In the genomic region with DNA sequence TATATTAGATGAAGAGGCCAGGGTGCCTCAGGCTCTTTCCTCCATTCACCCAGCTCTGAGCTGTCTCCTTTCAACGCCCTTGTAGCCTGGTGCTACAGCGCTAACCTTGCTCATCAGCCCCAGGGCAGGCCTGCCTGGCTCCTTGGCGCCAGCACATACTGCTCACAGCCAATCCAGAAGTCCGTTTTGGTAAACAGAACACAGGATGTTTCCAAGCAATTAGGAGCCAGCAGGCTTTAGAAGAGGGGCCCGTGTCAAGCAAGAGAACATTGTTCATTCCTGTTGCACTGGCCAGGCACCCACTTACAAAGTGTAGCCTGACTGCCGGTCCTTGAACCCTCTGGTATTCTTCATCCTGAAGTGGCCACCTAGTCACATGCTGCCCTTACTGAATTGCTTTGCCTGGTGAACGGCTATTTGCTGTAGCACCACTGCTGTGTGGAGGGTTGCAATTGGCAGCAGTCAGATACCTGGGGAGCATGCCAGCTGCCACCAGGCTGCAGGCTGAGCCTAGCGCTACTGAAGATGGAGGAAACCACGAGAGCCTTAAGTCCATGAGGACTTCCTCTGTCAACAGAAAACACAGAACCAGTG, we compare ENCODE assay signal across 9 mouse cellular contexts. TPM values are rescaled to one million over a fixed set of nuclear protein-coding genes. Genes with fewer than 3 reads are reported as not detected.
DNase-seq lines count a peak whose midpoint lies in the region; ATAC-seq and TF ChIP-seq lines count a peak whose summit lies in the region.
"Had no signal": no experiment of that assay in that cellular context is flagged by ENCODE, and none has a peak within 500 bp of the region (broad histone marks: within the 10 kb centered on the region; RNA-seq: fewer than 3 reads in every experiment).

No protein-coding gene starts in this region.

- no peak overlapping the region for H3K9ac ChIP-seq in intestine, embryonic 14.5 days (ENCODE audit: low read length)
- no peak overlapping the region for H3K9ac ChIP-seq in intestine, postnatal 0 days (ENCODE audit: low read depth, low read length)
- H3K9ac ChIP-seq in forebrain, embryonic 15.5 days (replicated peaks): no peak overlapping the region
- peak overlapping the region; percentile 17; the same call in 1 of the 2 replicates for H3K9ac ChIP-seq in limb, embryonic 11.5 days (ENCODE audit: low read length)

- peak; percentile 57 for DNase-seq in intestine, embryonic 14.5 days (ENCODE audit: low spot score)
- peak; percentile 80 for DNase-seq in brain, embryonic 14.5 days (ENCODE audit: low read depth)
- DNase-seq in limb, embryonic 11.5 days (ENCODE audit: low spot score): peak; percentile 39
- peak; percentile 42 for DNase-seq in right cerebral cortex, postnatal 14 days
- no peak for DNase-seq in ovary, adult 18-20 months (ENCODE audit: low spot score)

- no peak for TF ChIP-seq POLR2A in brain, embryonic 14.5 days (IDR thresholded peaks at IDR 0.05; ENCODE audit: borderline replicate concordance, extremely low read depth, insufficient read depth, insufficient read length, poor library complexity, severe bottlenecking)

- ATAC-seq in intestine, embryonic 14.5 days (replicated peaks; ENCODE audit: low FRiP score, low TSS enrichment, low read depth): 0 out of 2 replicates have a peak, but pooled peaks have one; percentile 27
- ATAC-seq in intestine, postnatal 0 days: no peak
- peak; percentile 80 for ATAC-seq in forebrain, embryonic 15.5 days (replicated peaks)
- peak; percentile 75 to 83 for ATAC-seq in hematopoietic stem cell, adult 5-6 weeks (replicated peaks in 1 of 2; ENCODE audit: insufficient read depth in 1 of 2, low FRiP score in 2 of 2, low TSS enrichment in 1 of 2, low read depth in 1 of 2, poor library complexity in 2 of 2, severe bottlenecking in 2 of 2)
- ATAC-seq in limb, embryonic 11.5 days (ENCODE audit: insufficient number of reproducible peaks, low FRiP score, low TSS enrichment, low read depth): no peak

- TF ChIP-seq CTCF in intestine, postnatal 0 days (IDR thresholded peaks at IDR 0.05; ENCODE audit: low read depth): no peak
- TF ChIP-seq CTCF in brain, embryonic 14.5 days (IDR thresholded peaks at IDR 0.05; ENCODE audit: borderline replicate concordance, extremely low read depth, insufficient read depth, insufficient read length): no peak

- peaks cover 11% of the 10 kb centered on the region for H3K4me1 ChIP-seq in intestine, embryonic 14.5 days (replicated peaks; ENCODE audit: control insufficient read depth, insufficient read depth, low read length)
- no peaks in the 10 kb centered on the region for H3K4me1 ChIP-seq in intestine, postnatal 0 days (replicated peaks; ENCODE audit: control insufficient read depth, insufficient read depth, low read length)
- H3K4me1 ChIP-seq in forebrain, embryonic 15.5 days: peaks cover 25% of the 10 kb centered on the region
- peaks cover 17% of the 10 kb centered on the region for H3K4me1 ChIP-seq in limb, embryonic 11.5 days (ENCODE audit: control insufficient read depth, insufficient read depth, low read length)

- H3K4me2 ChIP-seq in intestine, embryonic 14.5 days (ENCODE audit: low read length): no peak overlapping the region
- no peak overlapping the region for H3K4me2 ChIP-seq in intestine, postnatal 0 days (replicated peaks; ENCODE audit: low read depth)
- H3K4me2 ChIP-seq in forebrain, embryonic 15.5 days (replicated peaks): no peak overlapping the region
- H3K4me2 ChIP-seq in limb, embryonic 11.5 days (ENCODE audit: low read depth, severe bottlenecking): no peak overlapping the region

- H3K9me3 ChIP-seq in intestine, embryonic 14.5 days (ENCODE audit: control insufficient read depth, low read length): no peaks in the 10 kb centered on the region
- H3K9me3 ChIP-seq in intestine, postnatal 0 days (ENCODE audit: control insufficient read depth): no peaks in the 10 kb centered on the region
- H3K9me3 ChIP-seq in forebrain, embryonic 15.5 days: no peaks in the 10 kb centered on the region
- no peaks in the 10 kb centered on the region for H3K9me3 ChIP-seq in limb, embryonic 11.5 days (ENCODE audit: control insufficient read depth, low read length)

- H3K27me3 ChIP-seq in intestine, embryonic 14.5 days (replicated peaks; ENCODE audit: control insufficient read depth, insufficient read depth, low read length): no peaks in the 10 kb centered on the region
- H3K27me3 ChIP-seq in intestine, postnatal 0 days (replicated peaks; ENCODE audit: control insufficient read depth, insufficient read depth, low read length): no peaks in the 10 kb centered on the region
- no peaks in the 10 kb centered on the region for H3K27me3 ChIP-seq in forebrain, embryonic 15.5 days
- H3K27me3 ChIP-seq in limb, embryonic 11.5 days (ENCODE audit: control insufficient read depth, insufficient read depth, low read length): no peaks in the 10 kb centered on the region

- H3K4me3 ChIP-seq in intestine, embryonic 14.5 days (ENCODE audit: low read depth, low read length): no peak overlapping the region
- no peak overlapping the region for H3K4me3 ChIP-seq in intestine, postnatal 0 days (ENCODE audit: low read depth, low read length)
- no peak overlapping the region for H3K4me3 ChIP-seq in forebrain, embryonic 15.5 days
- H3K4me3 ChIP-seq in limb, embryonic 11.5 days (ENCODE audit: low read depth, low read length): no peak overlapping the region

- H3K27ac ChIP-seq in intestine, embryonic 14.5 days (ENCODE audit: low read depth): no peak overlapping the region
- no peak overlapping the region for H3K27ac ChIP-seq in intestine, postnatal 0 days (ENCODE audit: low read depth, low read length)
- peak overlapping the region; percentile 77 for H3K27ac ChIP-seq in forebrain, embryonic 15.5 days (replicated peaks)
- peak overlapping the region; percentile 36; the same call in 1 of the 2 replicates for H3K27ac ChIP-seq in limb, embryonic 11.5 days (replicated peaks; ENCODE audit: low read depth, low read length)

- WGBS in intestine, embryonic 14.5 days: 18% methylated on average over 9 of the region's 9 CpGs
- 38% methylated on average over 9 of the region's 9 CpGs for WGBS in intestine, postnatal 0 days
- 18% methylated on average over 9 of the region's 9 CpGs for WGBS in forebrain, embryonic 15.5 days
- WGBS in limb, embryonic 11.5 days: 33% methylated on average over 9 of the region's 9 CpGs

- H3K36me3 ChIP-seq in intestine, embryonic 14.5 days (ENCODE audit: control insufficient read depth, insufficient read depth, low read length): peaks cover 43% of the 10 kb centered on the region
- peaks cover 37% of the 10 kb centered on the region for H3K36me3 ChIP-seq in intestine, postnatal 0 days (ENCODE audit: control insufficient read depth, insufficient read depth)
- H3K36me3 ChIP-seq in forebrain, embryonic 15.5 days: peaks cover 22% of the 10 kb centered on the region
- peaks cover 7% of the 10 kb centered on the region for H3K36me3 ChIP-seq in limb, embryonic 11.5 days (ENCODE audit: control insufficient read depth, insufficient read depth, low read length)

RNA-seq across cellular contexts. Expression of gene Ndufa10, which starts 35.9 kb away (rescaled TPM):
- 312 and 331 TPM in 2 replicates for polyA plus RNA-seq in intestine, embryonic 14.5 days (2014; fragmentation: Nextera tagmentation; extraction: Ambion mirVana)
- 250 and 280 TPM in 2 replicates for polyA plus RNA-seq in intestine, postnatal 0 days (2015; fragmentation: Nextera tagmentation; extraction: Ambion mirVana)
- polyA plus RNA-seq in brain, embryonic 14.5 days (2012; rRNA removed): 116 and 117 TPM in 2 replicates
- 258 and 266 TPM in 2 replicates for polyA plus RNA-seq in forebrain, embryonic 15.5 days (2015; fragmentation: Nextera tagmentation; extraction: Ambion mirVana)
- 84.7 and 94.9 TPM in 2 replicates for total RNA-seq in hematopoietic stem cell, adult 5-6 weeks (2017)
- polyA plus RNA-seq in limb, embryonic 11.5 days (2014; fragmentation: Nextera tagmentation; extraction: Ambion mirVana): 294 and 317 TPM in 2 replicates

RNA-seq across cellular contexts. Expression of gene Olfr1416, which starts 47.1 kb away (rescaled TPM):
- not detected in 2 replicates for polyA plus RNA-seq in intestine, embryonic 14.5 days (2014; fragmentation: Nextera tagmentation; extraction: Ambion mirVana)
- polyA plus RNA-seq in intestine, postnatal 0 days (2015; fragmentation: Nextera tagmentation; extraction: Ambion mirVana): not detected in 2 replicates
- not detected in 2 replicates for polyA plus RNA-seq in brain, embryonic 14.5 days (2012; rRNA removed)
- not detected in 2 replicates for polyA plus RNA-seq in forebrain, embryonic 15.5 days (2015; fragmentation: Nextera tagmentation; extraction: Ambion mirVana)
- total RNA-seq in hematopoietic stem cell, adult 5-6 weeks (2017): not detected in 2 replicates
- polyA plus RNA-seq in limb, embryonic 11.5 days (2014; fragmentation: Nextera tagmentation; extraction: Ambion mirVana): not detected in 2 replicates

RNA-seq across cellular contexts. Expression of gene Olfr1415, which starts 58.1 kb away (rescaled TPM):
- polyA plus RNA-seq in intestine, embryonic 14.5 days (2014; fragmentation: Nextera tagmentation; extraction: Ambion mirVana): not detected in 2 replicates
- not detected in 2 replicates for polyA plus RNA-seq in intestine, postnatal 0 days (2015; fragmentation: Nextera tagmentation; extraction: Ambion mirVana)
- polyA plus RNA-seq in brain, embryonic 14.5 days (2012; rRNA removed): not detected in 2 replicates
- polyA plus RNA-seq in forebrain, embryonic 15.5 days (2015; fragmentation: Nextera tagmentation; extraction: Ambion mirVana): not detected in 2 replicates
- not detected in 2 replicates for total RNA-seq in hematopoietic stem cell, adult 5-6 weeks (2017)
- not detected in 2 replicates for polyA plus RNA-seq in limb, embryonic 11.5 days (2014; fragmentation: Nextera tagmentation; extraction: Ambion mirVana)
- total RNA-seq: neutrophil, adult 5-6 weeks had no signal

Comparison
In these comparisons a context has a peak if more than half of its experiments do, and no peak if none do; other contexts are left out.
1. ATAC-seq: peak in intestine, embryonic 14.5 days (single experiment), forebrain, embryonic 15.5 days (single experiment) and hematopoietic stem cell, adult 5-6 weeks (2 of 2); none in intestine, postnatal 0 days (single experiment) and limb, embryonic 11.5 days (single experiment).
2. H3K27ac ChIP-seq: peak in forebrain, embryonic 15.5 days (single experiment) and limb, embryonic 11.5 days (single experiment); none in intestine, embryonic 14.5 days (single experiment) and intestine, postnatal 0 days (single experiment).